In genomic region chr7:43874868-43875375, GRCm38 (mm10) we compare ENCODE assay signal across 26 mouse cellular contexts. TPM values are rescaled to one million over a fixed set of nuclear protein-coding genes. Genes with fewer than 3 reads are reported as not detected.
"Had no signal": no experiment of that assay in that cellular context is flagged by ENCODE, and none has a peak within 500 bp of the region (broad histone marks: within the 10 kb centered on the region; RNA-seq: fewer than 3 reads in every experiment).

No protein-coding gene starts in this region.

- H3K4me3 ChIP-seq: layer of hippocampus, adult 2 months; liver, embryonic 13.5 days; lung, embryonic 15.5 days; megakaryocyte, embryonic 14.5 days; midbrain, embryonic 13.5 days; myocyte; stomach, embryonic 15.5 days had no signal

- H3K27me3 ChIP-seq: liver, embryonic 13.5 days; lung, embryonic 15.5 days; midbrain, embryonic 13.5 days; stomach, embryonic 15.5 days had no signal

- H3K4me2 ChIP-seq: liver, embryonic 13.5 days; lung, embryonic 15.5 days; midbrain, embryonic 13.5 days; stomach, embryonic 15.5 days had no signal

- H3K27ac ChIP-seq: layer of hippocampus, adult 2 months; liver, embryonic 13.5 days; lung, embryonic 15.5 days; macrophage; midbrain, embryonic 13.5 days; stomach, embryonic 15.5 days had no signal

- H3K9ac ChIP-seq: liver, embryonic 13.5 days; liver, postnatal 0 days; lung, embryonic 15.5 days; midbrain, embryonic 13.5 days; stomach, embryonic 15.5 days had no signal

- DNase-seq: kidney, adult 11 months; kidney, postnatal 10 days; kidney, postnatal 4 days; liver; liver, embryonic 13.5 days; liver, postnatal 0 days; lung, postnatal 14 days; retina, postnatal 1 day; right cerebral cortex, postnatal 4 days; spleen, adult 18-20 months; thymus, adult 2 months; thymus, postnatal 25 days had no signal

- ATAC-seq: liver, postnatal 0 days; midbrain, embryonic 13.5 days had no signal

- H3K9me3 ChIP-seq: liver, embryonic 13.5 days; lung, embryonic 15.5 days; stomach, embryonic 15.5 days had no signal

- H3K4me1 ChIP-seq: liver, embryonic 13.5 days; lung, embryonic 15.5 days; megakaryocyte, embryonic 14.5 days; midbrain, embryonic 13.5 days; stomach, embryonic 15.5 days had no signal

- H3K36me3 ChIP-seq: liver, embryonic 13.5 days; lung, embryonic 15.5 days; midbrain, embryonic 13.5 days; stomach, embryonic 15.5 days had no signal

RNA-seq across cellular contexts. Expression of gene Klk4, which starts 6.0 kb away (rescaled TPM):
- total RNA-seq: layer of hippocampus, adult 2 months; layer of hippocampus, postnatal 10 days; left cerebral cortex, postnatal 10 days; neutrophil, adult 5-6 weeks had no signal
- polyA plus RNA-seq: intestine, embryonic 14.5 days; liver, embryonic 13.5 days; liver, postnatal 0 days; lung, embryonic 15.5 days; macrophage; midbrain, embryonic 13.5 days; stomach, embryonic 15.5 days; testis, adult 2 months; urinary bladder, adult 2 months had no signal

RNA-seq across cellular contexts. Expression of gene Klk5, which starts 33.2 kb away (rescaled TPM):
- total RNA-seq: layer of hippocampus, adult 2 months; layer of hippocampus, postnatal 10 days; left cerebral cortex, postnatal 10 days; neutrophil, adult 5-6 weeks had no signal
- polyA plus RNA-seq: intestine, embryonic 14.5 days; kidney, embryonic 14.5 days; liver, embryonic 13.5 days; liver, postnatal 0 days; lung, embryonic 15.5 days; macrophage; midbrain, embryonic 13.5 days; myocyte; stomach, embryonic 15.5 days; testis, adult 2 months; urinary bladder, adult 2 months had no signal

RNA-seq across cellular contexts. Expression of gene Klk6, which starts 50.6 kb away (rescaled TPM):
- total RNA-seq: layer of hippocampus, postnatal 10 days; left cerebral cortex, postnatal 10 days; neutrophil, adult 5-6 weeks had no signal
- polyA plus RNA-seq: kidney, embryonic 14.5 days; liver, embryonic 13.5 days; liver, postnatal 0 days; lung, embryonic 15.5 days; macrophage; midbrain, embryonic 13.5 days; myocyte; testis, adult 2 months had no signal

RNA-seq across cellular contexts. Expression of gene Klk15, which starts 58.6 kb away (rescaled TPM):
- total RNA-seq: layer of hippocampus, adult 2 months; layer of hippocampus, postnatal 10 days; left cerebral cortex, postnatal 10 days; neutrophil, adult 5-6 weeks had no signal
- polyA plus RNA-seq: intestine, embryonic 14.5 days; kidney, embryonic 14.5 days; liver, embryonic 13.5 days; liver, postnatal 0 days; lung, embryonic 15.5 days; macrophage; midbrain, embryonic 13.5 days; myocyte; stomach, embryonic 15.5 days; urinary bladder, adult 2 months had no signal
